Mouse (Mus musculus) limb, embryonic 14.5 days (tissue): ENCODE measurements around the gene Duox1. TPM values are rescaled to one million over a fixed set of nuclear protein-coding genes. Genes with fewer than 3 reads are reported as not detected.

ENCODE experiments used
- ATAC-seq: fragments of 200-750 bp; cut with Nextera tagmentation; 2 replicates; pipeline ENCODE4 v1.8.0; 2017; ENCODE audit warnings: low read depth, moderate number of reproducible peaks, moderate TSS enrichment; ENCODE audit not compliant: low FRiP score
- DNase-seq: peaks from one replicate; pipeline ENCODE4 v3.0.0-alpha.2; 2015; ENCODE audit warnings: low spot score
- H3K27ac ChIP-seq: fragments of 300-500 bp; sonication (generic); replicated peaks from 2 replicates; pipeline ENCODE4 v1.5.1; 2014; ENCODE audit warnings: low read depth, mild to moderate bottlenecking, low read length, moderate library complexity, mixed read lengths
- H3K27me3 ChIP-seq: fragments of 300-500 bp; sonication (generic); 2 replicates; pipeline ENCODE4 v1.6.1; 2014; ENCODE audit warnings: low read length, mixed read lengths; ENCODE audit not compliant: control insufficient read depth, insufficient read depth
- H3K36me3 ChIP-seq: fragments of 300-500 bp; sonication (generic); 2 replicates; pipeline ENCODE4 v1.6.1; 2014; ENCODE audit warnings: mild to moderate bottlenecking, low read length, moderate library complexity, mixed read lengths; ENCODE audit not compliant: control insufficient read depth, insufficient read depth
- H3K4me1 ChIP-seq: fragments of 300-500 bp; sonication (generic); 2 replicates; pipeline ENCODE4 v1.6.1; 2014; ENCODE audit warnings: antibody characterized with exemption, low read length, mixed read lengths; ENCODE audit not compliant: control insufficient read depth, insufficient read depth
- H3K4me2 ChIP-seq: fragments of 300-500 bp; sonication (generic); replicated peaks from 2 replicates; pipeline ENCODE4 v1.6.1; 2014; ENCODE audit warnings: low read depth, mild to moderate bottlenecking, low read length, moderate library complexity; ENCODE audit not compliant: severe bottlenecking
- H3K4me3 ChIP-seq: fragments of 300-500 bp; sonication (generic); replicated peaks from 2 replicates; pipeline ENCODE4 v1.5.1; 2014; ENCODE audit warnings: low read length
- H3K9ac ChIP-seq: fragments of 300-500 bp; sonication (generic); 2 replicates; pipeline ENCODE4 v1.6.1; 2014; ENCODE audit warnings: mild to moderate bottlenecking, low read depth, low read length, moderate library complexity; ENCODE audit not compliant: severe bottlenecking
- H3K9me3 ChIP-seq: fragments of 300-500 bp; sonication (generic); 2 replicates; pipeline ENCODE4 v1.6.1; 2016; ENCODE audit warnings: low read length; ENCODE audit not compliant: control insufficient read depth
- POLR2A ChIP-seq: fragments of 200-500 bp; IDR thresholded peaks from 2 replicates; pipeline ENCODE4 v1.8.0; 2012; ENCODE audit warnings: inconsistent platforms, mild to moderate bottlenecking, moderate library complexity, borderline replicate concordance; ENCODE audit not compliant: insufficient read depth, insufficient read length; ENCODE audit errors: extremely low read depth
- WGBS: fragments of 180-500 bp; shearing (Covaris S2); extraction: QIAGEN DNeasy Blood & Tissue Kit; methylation state at CpG from one replicate; pipeline ENCODE4 v1.1.7; 2014; 5-methylcytosine and 5-hydroxymethylcytosine counted together
- polyA plus RNA-seq, 2 experiments: library from polyadenylated mRNA; depleted of rRNA in 1 of 2; stranded (reverse) in 1 of 2; unstranded in 1 of 2; fragments of >200 nt; fragmentation: Nextera tagmentation in 1 of 2; extraction: Ambion mirVana in 1 of 2; gene quantifications; 2 replicates each; pipeline versions ENCODE4 v1.2.1 to v1.2.3; 2012 to 2014

Duox1 gene
- polyA plus RNA-seq, 2 experiments: 1.2 to 1.6 TPM

- WGBS: 92% methylated on average over 1 of the region's 1 CpGs
- no peak for DNase-seq
- Histone ChIP-seq H3K4me1 (no peaks in the 10 kb centered on the region), H3K27me3 (no peaks in the 10 kb centered on the region), H3K9me3 (no peaks in the 10 kb centered on the region), H3K4me2 (no peak overlapping the region), H3K36me3 (no peaks in the 10 kb centered on the region), H3K27ac (no peak overlapping the region), H3K4me3 (no peak overlapping the region), H3K9ac (no peak overlapping the region)
- no peak for TF ChIP-seq POLR2A
- no peak for ATAC-seq
Measured at GRCm38 (mm10) chr2:122396150-122396549, 80.7 kb downstream of the Duox1 start.

Other genes starting within 250 kb of the Duox1 start
- gene Spg11, start 197.3 kb upstream of the Duox1 start, polyA plus RNA-seq (2012; rRNA removed): 11.4 and 13.6 TPM in 2 replicates
- gene Spg11, start 197.3 kb upstream of the Duox1 start, polyA plus RNA-seq (2014; fragmentation: Nextera tagmentation; extraction: Ambion mirVana): 8.7 and 10.5 TPM in 2 replicates
- 125 and 145 TPM in 2 replicates for gene B2m, start 168.0 kb upstream of the Duox1 start, polyA plus RNA-seq (2012; rRNA removed)
- gene B2m, start 168.0 kb upstream of the Duox1 start, polyA plus RNA-seq (2014; fragmentation: Nextera tagmentation; extraction: Ambion mirVana): 298 and 308 TPM in 2 replicates
- gene Trim69, start 155.0 kb upstream of the Duox1 start, polyA plus RNA-seq (2012; rRNA removed): 0.08 and 0.17 TPM in 2 replicates
- not detected in 2 replicates for gene Trim69, start 155.0 kb upstream of the Duox1 start, polyA plus RNA-seq (2014; fragmentation: Nextera tagmentation; extraction: Ambion mirVana)
- 0.03 and 0.04 TPM in 2 replicates for gene Patl2, start 129.5 kb upstream of the Duox1 start, polyA plus RNA-seq (2012; rRNA removed)
- gene Patl2, start 129.5 kb upstream of the Duox1 start, polyA plus RNA-seq (2014; fragmentation: Nextera tagmentation; extraction: Ambion mirVana): 0.17 TPM in 1 of 2 replicates, not detected in the other
- not detected in 2 replicates for gene Terb2, start 129.4 kb upstream of the Duox1 start, polyA plus RNA-seq (2012; rRNA removed)
- gene Terb2, start 129.4 kb upstream of the Duox1 start, polyA plus RNA-seq (2014; fragmentation: Nextera tagmentation; extraction: Ambion mirVana): not detected in 2 replicates
- gene Sord, start 80.9 kb upstream of the Duox1 start, polyA plus RNA-seq (2012; rRNA removed): 14.8 and 17.6 TPM in 2 replicates
- 30.8 and 38.9 TPM in 2 replicates for gene Sord, start 80.9 kb upstream of the Duox1 start, polyA plus RNA-seq (2014; fragmentation: Nextera tagmentation; extraction: Ambion mirVana)
- gene Duox2, start 17.2 kb upstream of the Duox1 start, polyA plus RNA-seq (2012; rRNA removed): 0.16 and 0.27 TPM in 2 replicates
- gene Duox2, start 17.2 kb upstream of the Duox1 start, polyA plus RNA-seq (2014; fragmentation: Nextera tagmentation; extraction: Ambion mirVana): 0.08 and 0.54 TPM in 2 replicates
- 0.41 and 0.61 TPM in 2 replicates for gene Duoxa2, start 16.8 kb upstream of the Duox1 start, polyA plus RNA-seq (2012; rRNA removed)
- gene Duoxa2, start 16.8 kb upstream of the Duox1 start, polyA plus RNA-seq (2014; fragmentation: Nextera tagmentation; extraction: Ambion mirVana): 0.18 and 0.72 TPM in 2 replicates
- gene Duoxa1, start 1.9 kb upstream of the Duox1 start, polyA plus RNA-seq (2012; rRNA removed): 6.9 and 9.1 TPM in 2 replicates
- 7.9 and 10.3 TPM in 2 replicates for gene Duoxa1, start 1.9 kb upstream of the Duox1 start, polyA plus RNA-seq (2014; fragmentation: Nextera tagmentation; extraction: Ambion mirVana)
- gene Shf, start 53.5 kb downstream of the Duox1 start, polyA plus RNA-seq (2012; rRNA removed): 34.1 and 34.2 TPM in 2 replicates
- gene Shf, start 53.5 kb downstream of the Duox1 start, polyA plus RNA-seq (2014; fragmentation: Nextera tagmentation; extraction: Ambion mirVana): 6.5 and 7.8 TPM in 2 replicates
- 1.0 and 1.4 TPM in 2 replicates for gene Slc28a2, start 110.8 kb downstream of the Duox1 start, polyA plus RNA-seq (2012; rRNA removed)
- 0.50 and 0.78 TPM in 2 replicates for gene Slc28a2, start 110.8 kb downstream of the Duox1 start, polyA plus RNA-seq (2014; fragmentation: Nextera tagmentation; extraction: Ambion mirVana)
- gene Gm14085, start 169.3 kb downstream of the Duox1 start, polyA plus RNA-seq (2012; rRNA removed): not detected in 2 replicates
- not detected in 2 replicates for gene Gm14085, start 169.3 kb downstream of the Duox1 start, polyA plus RNA-seq (2014; fragmentation: Nextera tagmentation; extraction: Ambion mirVana)